Mouse (Mus musculus) cerebellum, adult 18-20 months (tissue): ENCODE data around the gene Col15a1.

Source experiments
- DNase-seq, 2 experiments: peaks; one replicate each; pipeline ENCODE4 v3.0.0; 2021

The Col15a1 gene

DNA sequence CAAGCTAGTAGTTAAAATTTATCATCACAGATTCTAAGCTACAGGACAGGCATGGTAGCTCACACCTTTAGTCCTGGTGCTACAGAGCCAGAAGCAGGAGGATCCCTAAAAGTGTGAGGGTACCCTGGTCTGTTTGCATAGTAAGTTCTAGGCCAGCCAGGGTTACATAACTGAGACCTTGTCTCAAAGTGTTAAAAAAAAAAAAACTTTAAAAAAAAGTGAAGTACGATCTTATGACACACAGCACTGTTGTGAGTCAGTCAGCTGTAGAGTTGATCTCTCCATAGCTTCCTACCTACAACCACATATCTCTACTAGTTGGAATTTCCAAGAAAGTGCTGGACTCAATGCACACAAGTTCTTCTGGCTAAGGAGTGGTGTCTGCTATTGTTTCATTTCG is 67.0 kb downstream of the Col15a1 start:
- DNase-seq = no peak

DNA sequence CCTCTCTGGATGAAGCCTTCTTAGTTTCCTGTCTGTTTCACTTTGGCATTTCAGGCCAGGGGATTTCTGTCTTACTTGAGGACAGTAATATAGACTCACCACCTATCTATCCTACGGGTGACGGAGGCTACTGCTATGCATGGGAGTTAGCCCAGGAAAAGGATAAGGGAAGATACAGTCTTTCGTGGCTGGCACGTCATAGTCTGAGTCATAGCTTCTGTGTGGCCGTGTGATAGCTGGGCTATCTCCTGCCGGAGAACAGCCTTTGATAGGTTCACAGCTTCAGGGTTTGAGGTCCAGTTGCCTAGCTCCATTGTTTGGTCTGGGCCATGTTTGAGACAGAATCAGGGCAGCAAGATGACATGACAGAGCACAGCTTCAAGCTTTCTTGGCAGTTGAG is 70.4 kb downstream of the Col15a1 start:
- DNase-seq = no peak

DNA sequence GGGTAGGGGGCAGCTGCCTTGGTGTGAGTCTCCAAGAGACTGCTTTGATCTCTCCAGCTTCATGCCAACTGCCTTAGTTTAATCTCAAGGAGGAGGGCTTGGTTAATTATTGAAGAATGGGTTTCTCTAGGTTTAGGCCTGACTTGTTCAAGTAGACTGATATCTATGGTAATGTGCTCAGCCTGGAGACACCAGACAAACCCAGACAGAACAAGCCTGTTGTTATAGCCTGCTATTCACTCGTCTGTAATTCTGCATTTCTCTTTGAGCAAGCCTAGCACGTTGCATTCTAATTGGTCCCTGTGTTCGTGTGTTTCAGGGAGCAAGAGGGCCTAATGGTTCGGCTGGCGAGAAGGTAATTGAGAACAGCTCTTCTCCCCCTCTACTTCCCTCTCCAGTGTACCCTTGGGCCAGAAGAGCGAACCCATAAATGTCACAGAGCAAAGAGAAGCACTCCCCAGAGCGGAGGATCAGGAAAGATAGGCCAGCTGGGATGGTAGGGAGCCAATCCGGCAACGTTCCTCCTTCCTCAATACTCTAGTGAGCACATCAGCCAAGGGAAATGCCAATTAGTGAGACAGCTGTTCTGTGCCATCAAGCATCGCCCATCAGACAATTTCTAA is 71.2 kb downstream of the Col15a1 start:
- DNase-seq = no peak

DNA sequence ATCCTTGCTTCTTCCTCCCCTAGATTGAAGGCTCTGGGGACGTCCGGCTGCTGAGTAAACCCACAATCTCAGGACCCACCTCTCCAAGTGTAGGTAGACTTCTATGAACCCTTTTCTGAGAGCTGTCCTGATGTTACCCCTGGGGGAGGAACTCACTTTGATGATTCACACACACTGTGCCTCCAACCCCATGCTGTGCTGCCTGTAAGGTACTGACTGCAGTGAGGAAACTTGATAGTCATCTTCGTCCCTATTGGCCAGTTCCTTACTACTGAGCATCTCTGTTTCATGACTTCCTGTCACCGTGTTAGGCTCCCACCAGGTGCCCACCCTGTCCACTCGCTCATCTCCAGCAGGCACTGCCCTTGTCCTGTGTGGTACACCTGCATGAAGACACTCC is 72.2 kb downstream of the Col15a1 start:
- no peak for DNase-seq

- DNase-seq = no peak
Measured at GRCm38 (mm10) chr4:47281920-47282682, 74.1 kb downstream of the Col15a1 start.

- DNase-seq = peak; percentile 49 to 58
Measured at GRCm38 (mm10) chr4:47284311-47284710, 76.3 kb downstream of the Col15a1 start.

DNA sequence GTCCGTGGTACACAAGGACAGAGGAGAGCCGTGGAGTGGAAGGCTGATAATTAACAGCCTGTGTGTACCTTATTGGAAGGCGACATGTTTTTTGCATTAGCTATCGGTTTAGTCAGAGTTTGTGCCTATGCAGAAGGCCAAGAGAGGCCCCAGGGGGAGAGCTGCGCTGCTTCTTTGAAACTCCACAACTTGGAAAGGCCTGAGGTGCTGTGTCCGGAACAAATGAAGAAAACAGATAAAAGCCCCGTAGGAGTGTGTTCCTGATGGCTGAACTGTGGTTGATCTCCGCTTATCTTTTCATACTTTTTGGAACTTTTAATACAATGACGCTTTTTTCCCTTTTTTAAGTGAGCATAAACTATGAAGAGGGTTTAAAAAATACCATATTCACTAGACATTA is 76.9 kb downstream of the Col15a1 start:
- DNase-seq = no peak

GRCm38 (mm10) chr4:47286599-47287147 is 78.7 kb downstream of the Col15a1 start:
- no peak for DNase-seq

- DNase-seq = no peak
Measured at GRCm38 (mm10) chr4:47287468-47287867, 79.5 kb downstream of the Col15a1 start.

DNA sequence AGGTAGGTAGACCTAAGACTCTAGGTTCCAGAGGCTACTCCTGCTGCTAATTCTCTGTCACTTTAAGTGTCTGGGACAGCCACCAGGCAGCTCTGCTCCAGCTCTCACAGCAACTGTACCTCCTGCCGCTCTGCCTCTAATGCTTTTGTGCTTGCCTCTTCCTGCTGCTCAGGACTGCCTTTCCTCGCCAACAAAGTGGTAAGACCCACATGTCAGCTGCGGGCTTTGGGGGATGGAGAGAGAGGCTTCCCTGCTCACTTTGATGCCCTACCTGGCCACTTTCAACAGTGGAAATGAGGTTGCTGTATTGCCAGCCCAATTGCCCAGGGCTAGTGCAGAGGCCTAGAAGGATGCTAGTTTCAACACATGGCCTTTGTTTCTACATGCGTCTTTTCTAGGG is 80.3 kb downstream of the Col15a1 start:
- DNase-seq = no peak

- DNase-seq = no peak
Measured at GRCm38 (mm10) chr4:47289526-47289925, 81.6 kb downstream of the Col15a1 start.

DNA sequence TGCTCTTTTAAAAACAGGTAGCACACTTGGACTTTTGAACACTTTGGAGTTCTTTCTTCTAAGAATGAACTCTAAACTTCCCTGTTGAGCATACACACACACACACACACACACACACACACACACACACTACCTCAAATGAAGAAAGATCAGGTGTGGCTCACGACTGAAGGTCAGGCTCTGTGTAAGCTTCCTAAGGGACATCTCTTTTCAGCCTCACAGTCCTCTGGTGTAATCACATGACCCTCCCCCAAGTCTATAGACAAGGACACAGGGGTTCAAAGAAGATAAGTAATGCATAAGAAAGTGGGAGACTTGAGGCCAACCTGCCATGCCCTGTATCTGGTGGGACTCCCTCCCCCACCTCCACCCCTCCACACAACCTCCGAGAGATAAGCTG is 82.5 kb downstream of the Col15a1 start:
- DNase-seq = no peak

DNA sequence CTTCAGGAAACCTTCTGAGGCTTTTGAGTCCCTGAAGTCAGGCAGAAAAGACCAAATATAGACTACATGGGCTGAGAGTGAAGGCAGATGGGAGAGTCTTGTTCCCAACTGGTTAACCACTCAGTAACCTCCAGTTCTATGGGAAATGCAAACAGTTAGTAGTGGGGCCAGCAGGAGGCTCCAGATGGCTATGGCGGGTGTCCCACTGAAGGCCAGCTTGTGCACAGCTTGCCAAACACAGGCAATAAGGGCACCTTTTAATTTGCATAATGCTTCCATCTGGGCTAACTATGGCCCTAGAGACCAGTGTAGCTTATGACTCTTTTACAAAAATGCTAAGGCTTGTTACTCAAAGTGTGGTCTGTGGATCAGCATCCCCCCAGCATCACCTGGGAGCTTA is 83.1 kb downstream of the Col15a1 start:
- peak; percentile 78 to 82 for DNase-seq

GRCm38 (mm10) chr4:47292956-47293355 is 85.0 kb downstream of the Col15a1 start:
- no peak for DNase-seq

DNA sequence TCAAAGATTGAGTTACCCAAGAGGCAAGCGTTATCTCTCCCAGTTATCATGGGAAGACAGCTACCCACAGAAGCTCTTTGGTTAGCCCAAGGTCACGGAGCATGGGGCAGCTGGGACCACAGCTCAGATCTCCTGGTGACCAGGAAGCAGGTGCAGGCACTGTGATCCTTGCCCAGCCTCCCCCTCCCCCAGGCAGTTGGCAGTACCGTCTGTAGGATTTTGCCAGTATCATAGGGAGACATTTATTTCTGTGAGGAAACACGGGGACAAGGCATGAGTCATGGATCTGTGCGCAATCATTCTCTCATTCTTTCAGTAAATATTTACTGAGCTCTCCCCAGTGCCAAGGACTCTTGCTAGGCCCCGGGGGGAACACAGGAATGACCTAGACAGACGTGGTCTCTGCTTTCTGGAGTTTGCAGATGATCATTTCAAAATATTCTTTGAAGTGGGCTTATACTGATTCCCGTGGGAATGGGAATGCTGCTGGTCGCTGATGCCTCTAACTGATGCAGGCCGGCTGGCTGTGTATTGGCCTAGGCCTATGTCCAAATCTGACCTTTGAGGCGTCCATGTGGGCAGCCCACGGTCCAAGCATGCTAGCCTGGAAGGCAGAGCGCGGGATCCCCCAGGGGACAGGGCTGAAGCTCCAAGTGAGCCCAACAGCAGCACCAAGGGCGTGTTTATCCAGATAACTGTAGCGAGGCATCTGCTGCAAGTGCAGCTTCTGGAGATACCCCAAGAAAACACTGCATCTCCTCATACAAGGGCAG is 86.0 kb downstream of the Col15a1 start:
- peak; percentile 80 to 83 for DNase-seq

DNA sequence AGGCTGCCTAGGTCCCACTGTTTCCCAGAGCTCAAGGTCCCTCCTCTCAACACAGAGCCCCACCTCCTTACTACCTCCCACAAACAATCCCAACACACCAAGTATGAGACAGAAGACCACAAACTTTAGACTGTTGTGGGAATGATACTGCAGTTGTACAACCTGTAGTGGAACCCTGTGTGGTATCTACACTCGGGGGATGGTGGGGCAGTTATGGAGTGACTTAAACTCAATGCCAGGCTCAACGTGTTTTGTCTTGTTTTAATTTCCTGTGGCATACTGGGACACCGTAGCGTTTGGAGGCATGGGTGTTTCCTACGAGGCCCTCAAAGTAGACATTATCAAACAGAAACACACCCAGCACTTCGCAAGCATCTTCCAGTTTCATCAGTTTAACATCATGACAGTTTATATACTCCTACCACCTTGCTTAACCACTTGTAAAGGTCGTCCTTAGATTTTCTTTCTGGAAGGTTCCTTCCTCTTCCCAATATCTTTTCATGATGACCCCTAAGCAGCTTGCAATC is 86.6 kb downstream of the Col15a1 start:
- DNase-seq = no peak

- peak; percentile 51 to 53 for DNase-seq
Measured at GRCm38 (mm10) chr4:47295547-47295946, 87.6 kb downstream of the Col15a1 start.

- no peak for DNase-seq
Measured at GRCm38 (mm10) chr4:47300701-47301100, 92.7 kb downstream of the Col15a1 start.

GRCm38 (mm10) chr4:47302610-47303009 is 94.6 kb downstream of the Col15a1 start:
- DNase-seq = no peak

DNA sequence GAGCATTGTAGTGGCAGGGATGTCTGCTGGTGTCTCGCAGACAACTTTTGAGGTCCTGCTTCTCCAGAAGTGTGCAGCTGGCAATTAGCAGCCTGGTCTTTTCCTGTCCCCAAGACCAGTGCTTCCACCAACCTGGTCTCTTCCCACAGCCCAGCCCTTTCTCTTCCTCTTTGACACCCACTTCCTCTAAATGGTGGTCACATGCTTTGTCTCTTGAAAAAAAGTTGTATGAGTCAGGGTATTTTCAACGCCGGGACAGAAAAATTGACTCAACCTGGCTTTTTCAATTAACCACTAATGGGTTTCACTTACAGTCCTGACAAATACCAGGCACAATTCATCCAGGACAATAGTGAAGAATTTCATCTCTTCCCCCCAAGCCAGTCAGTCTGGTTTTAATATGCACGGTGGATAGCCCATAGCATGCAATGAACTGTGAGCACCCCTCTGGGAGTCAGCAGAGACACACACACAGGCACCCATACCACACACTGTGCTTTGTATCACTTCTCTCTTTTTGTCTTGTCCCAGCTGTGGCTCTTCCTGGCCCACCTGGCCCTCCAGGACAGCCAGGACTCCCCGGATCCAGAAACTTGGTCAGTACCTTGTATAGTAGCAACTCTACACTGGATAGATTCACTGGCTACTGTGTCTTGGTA is 95.5 kb downstream of the Col15a1 start:
- no peak for DNase-seq

- no peak for DNase-seq
Measured at GRCm38 (mm10) chr4:47309886-47310625, 102.1 kb downstream of the Col15a1 start.

DNA sequence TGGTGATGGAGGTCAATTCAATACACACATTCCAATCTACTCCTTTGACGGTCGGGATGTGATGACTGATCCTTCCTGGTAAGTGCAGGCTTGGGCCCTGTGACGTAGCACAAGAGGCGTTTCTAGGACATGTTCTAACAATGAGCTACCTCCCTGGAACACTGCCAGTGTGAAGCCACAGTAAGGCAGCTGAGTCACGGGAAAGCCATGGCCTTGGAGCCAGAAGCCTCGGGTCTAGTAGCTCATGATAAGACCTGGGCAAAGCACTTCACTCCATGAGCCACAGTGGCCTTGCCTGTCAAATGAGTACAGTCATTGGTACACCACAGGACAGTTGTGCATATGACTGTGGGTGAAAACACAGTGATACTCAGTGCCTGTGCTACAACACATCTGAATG is 102.9 kb downstream of the Col15a1 start:
- DNase-seq = no peak
